Mouse (Mus musculus) gonadal fat pad, adult 2 months (tissue): ENCODE data around the gene Camsap2. TPM values are rescaled to one million over a fixed set of nuclear protein-coding genes. Genes with fewer than 3 reads are reported as not detected.

Experiments
- DNase-seq: peaks from one replicate; pipeline ENCODE4 v3.0.0-alpha.2; 2012; ENCODE audit warnings: low read depth
- polyA plus RNA-seq: library from polyadenylated mRNA; depleted of rRNA; stranded (reverse); fragments of >200 nt; gene quantifications from 2 replicates; pipeline ENCODE4 v1.2.3, GENCODE M21; 2012

Gene Camsap2
- polyA plus RNA-seq, 1 experiment, result 5.5 TPM

GRCm38 (mm10) chr1:136258495-136258894 is 87.4 kb downstream of the Camsap2 start:
- DNase-seq, result no peak

DNA sequence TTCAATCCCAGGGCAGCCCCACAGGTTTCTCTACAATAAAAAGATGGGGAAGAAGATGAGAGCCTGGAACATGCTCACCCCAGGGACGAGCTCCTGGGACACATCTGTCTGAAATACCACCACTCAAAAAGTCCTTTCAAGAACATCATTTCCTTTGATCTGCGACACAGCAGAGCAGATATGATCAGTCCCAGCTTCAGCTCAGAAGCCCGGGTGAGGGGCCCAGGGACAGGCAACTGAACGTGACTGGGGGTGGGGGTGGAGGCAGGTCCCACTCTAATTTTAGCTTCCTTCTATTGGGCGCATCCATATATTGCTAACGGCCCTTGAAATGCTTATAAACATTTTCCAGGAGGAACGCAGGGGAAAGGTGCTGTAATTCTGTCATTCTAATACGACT is 90.2 kb downstream of the Camsap2 start:
- no peak for DNase-seq

- DNase-seq, result no peak
These were observed 90.7 kb downstream of the Camsap2 start for GRCm38 (mm10) chr1:136255174-136255573.

GRCm38 (mm10) chr1:136254503-136255065 is 91.3 kb downstream of the Camsap2 start:
- DNase-seq, result no peak

GRCm38 (mm10) chr1:136253472-136253871 is 92.4 kb downstream of the Camsap2 start:
- no peak for DNase-seq

- DNase-seq, result no peak
These were observed 96.2 kb downstream of the Camsap2 start for GRCm38 (mm10) chr1:136249662-136250061.

DNA sequence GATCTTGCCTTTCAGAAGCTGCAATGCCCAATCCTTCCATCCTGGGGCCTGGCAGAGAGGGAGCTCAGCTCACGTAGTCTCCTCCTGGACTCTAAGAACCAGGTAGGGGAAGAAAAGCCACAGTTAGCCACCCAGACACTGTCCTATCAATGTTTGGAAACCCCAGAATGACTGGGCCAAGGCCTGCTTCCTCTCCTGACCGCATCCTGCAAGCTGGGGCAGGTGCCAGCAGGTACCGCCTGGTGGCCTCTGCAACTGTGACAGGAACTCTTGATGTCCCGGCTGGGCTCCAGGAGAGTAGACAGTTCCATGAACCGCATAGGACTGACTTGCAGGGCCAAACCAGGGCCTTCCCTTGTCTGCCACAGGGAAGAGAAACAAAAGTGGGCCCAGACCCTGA is 98.5 kb downstream of the Camsap2 start:
- no peak for DNase-seq

DNA sequence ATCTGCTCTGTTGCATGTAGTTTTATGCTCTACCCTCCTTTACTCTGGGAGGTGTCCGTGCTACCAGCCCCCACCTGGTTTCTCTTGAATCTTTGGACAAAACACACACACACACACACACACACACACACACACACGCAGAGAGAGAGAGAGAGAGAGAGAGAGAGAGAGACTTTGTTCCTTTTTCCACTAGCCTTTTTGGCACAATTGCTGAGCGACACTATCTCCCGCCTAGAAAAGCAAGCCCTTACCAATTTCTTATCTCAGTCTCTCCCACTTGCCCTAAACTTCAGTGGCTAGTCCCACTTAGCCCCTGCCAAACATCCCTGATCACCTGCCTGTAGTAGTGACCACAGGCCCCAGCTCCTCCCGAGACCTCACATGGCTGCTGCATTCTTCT is 101.4 kb downstream of the Camsap2 start:
- DNase-seq, result no peak

- no peak for DNase-seq
These were observed 104.1 kb downstream of the Camsap2 start for GRCm38 (mm10) chr1:136241801-136242200.

- DNase-seq, result no peak
These were observed 107.4 kb downstream of the Camsap2 start for GRCm38 (mm10) chr1:136238495-136238894.

GRCm38 (mm10) chr1:136234595-136235092 is 111.3 kb downstream of the Camsap2 start:
- no peak for DNase-seq

DNA sequence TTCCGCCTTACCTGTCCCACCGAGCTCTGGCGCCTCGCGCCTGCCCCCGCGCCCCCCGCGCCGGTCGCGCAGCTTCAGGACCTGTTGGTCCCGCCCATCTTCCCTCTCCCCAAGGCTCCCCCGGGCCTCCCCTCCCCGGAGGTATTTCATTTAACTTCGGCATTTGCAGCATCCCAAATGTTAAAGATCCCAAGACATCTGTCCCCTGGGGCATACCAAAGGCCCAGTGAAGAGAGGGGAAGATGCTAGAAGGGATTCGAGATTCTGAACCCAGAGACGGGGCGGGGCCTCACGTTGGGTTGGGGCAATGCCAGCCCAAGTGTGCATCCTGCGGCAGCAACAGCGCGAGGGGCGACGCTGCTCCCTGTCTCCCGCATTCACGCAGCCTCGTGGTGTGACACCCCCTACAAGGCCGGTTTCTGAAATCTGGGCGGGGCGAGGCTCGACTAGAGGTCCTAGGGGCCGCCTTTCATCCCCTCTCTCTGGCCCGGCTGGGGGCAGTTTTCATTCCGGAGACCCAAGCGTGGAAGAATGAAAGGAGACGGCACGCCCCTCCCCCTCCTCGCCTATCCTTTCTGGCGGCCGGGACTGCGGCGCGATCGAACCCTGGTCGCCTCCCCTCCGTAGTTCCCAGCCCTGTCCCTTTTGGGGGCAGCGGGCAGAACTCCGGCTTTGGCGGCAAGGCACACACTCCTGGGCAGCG is 111.9 kb downstream of the Camsap2 start, which contains the start of gene Inava:
Inava (minus strand) TSS at position 373 of the 703 bp plus-strand sequence.
- DNase-seq, result no peak

DNA sequence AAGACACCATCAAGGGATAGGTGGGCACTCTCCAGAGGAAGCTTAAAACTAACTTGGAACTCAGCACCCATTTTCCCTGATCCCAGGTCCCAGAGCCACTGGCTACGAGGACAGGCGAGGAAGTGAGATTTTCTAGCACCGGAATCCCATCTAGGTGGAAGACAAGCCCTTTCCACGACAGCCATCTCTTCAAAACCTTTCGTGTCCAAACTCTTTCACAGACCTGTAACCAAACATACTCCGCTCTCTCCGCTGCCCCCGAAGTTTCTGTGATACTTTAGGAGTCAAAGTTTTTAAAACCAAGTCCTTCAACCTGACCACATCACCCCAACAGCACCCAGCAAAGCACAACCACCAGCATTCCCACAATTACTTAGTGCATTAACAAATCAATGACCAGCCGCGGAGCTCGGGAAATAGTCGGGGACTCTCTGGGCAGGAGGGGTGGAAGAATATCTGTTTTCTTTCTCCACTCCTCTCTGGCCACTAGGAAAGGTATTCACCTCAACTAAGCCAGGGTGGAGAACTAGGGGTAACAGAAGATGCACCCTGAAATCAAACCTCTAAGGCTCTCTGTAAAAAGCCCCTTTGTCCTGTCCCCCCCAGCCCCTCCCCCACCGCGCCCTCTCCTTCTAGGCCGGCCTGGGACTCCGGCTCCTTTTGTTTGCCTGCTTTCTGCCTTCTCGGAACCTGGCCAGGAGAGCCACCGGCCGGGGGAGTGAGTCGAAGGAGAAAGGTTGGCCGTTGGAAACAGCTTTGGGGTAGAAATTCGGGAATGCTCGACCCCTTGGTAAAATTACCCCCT is 112.7 kb downstream of the Camsap2 start:
- no peak for DNase-seq

- no peak for DNase-seq
These were observed 113.5 kb downstream of the Camsap2 start for GRCm38 (mm10) chr1:136232285-136232926.

DNA sequence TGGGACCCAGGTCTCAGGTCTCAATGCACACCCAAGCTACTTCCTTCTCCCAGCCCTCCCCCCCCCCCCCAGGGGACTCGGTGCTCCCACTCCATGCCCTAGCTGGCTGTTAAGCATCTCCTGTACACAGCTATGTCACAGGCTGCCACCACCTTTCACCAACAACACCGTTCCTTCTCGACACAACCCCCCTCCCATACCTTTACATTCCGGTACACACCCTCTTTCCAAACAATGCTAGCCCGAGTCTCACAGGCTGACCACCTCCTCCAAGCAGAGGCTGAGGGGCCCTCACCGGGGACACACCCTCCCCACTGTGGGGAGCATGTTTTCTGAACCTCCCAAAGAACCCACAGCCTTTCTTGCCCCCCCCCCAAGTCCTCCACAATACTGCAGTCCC is 114.3 kb downstream of the Camsap2 start:
- no peak for DNase-seq

- no peak for DNase-seq
These were observed 115.7 kb downstream of the Camsap2 start for GRCm38 (mm10) chr1:136230201-136230600.

- no peak for DNase-seq
These were observed 116.9 kb downstream of the Camsap2 start for GRCm38 (mm10) chr1:136229040-136229373.

GRCm38 (mm10) chr1:136228328-136229039 is 117.4 kb downstream of the Camsap2 start:
- DNase-seq, result no peak

GRCm38 (mm10) chr1:136227870-136228269 is 118.0 kb downstream of the Camsap2 start:
- no peak for DNase-seq

GRCm38 (mm10) chr1:136226626-136227025 is 119.3 kb downstream of the Camsap2 start:
- no peak for DNase-seq

GRCm38 (mm10) chr1:136225846-136226245 is 120.1 kb downstream of the Camsap2 start:
- DNase-seq, result no peak
